Mouse (Mus musculus): ENCODE data around the gene Ergic1.

DNA sequence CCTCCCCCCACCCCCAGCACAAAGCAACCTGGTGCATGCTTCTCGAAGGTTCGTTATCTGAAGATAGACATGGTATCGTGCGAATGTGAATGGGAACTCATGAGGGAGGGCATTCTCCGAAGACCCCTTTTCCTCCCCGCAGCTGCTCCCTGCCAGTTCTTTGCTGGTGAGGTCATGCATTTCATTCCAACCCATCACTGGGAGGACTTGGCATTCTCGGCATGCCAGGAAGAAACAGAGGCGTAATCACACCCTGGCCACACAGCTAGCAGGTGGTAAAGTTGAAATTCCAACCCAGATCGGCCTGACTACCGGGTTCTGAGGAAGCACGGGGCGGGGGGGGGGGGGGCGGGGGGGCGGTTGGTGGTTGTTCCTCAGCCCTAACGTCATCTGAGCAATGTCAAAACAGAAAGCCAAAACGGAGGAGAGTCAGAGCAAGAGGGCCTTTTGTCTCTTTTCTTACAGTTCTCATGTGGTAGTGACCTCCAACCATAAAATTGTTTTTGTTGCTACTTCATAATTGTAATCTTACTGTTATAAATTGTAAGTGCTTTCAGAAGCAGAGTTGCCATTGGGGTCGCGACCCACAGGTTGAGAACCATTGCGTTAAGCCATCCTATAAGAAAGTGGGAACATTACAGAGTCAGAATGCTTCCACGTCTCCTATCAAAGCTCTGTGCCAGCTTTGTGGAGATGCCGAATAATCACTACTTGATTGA, 97.7 kb downstream of the Ergic1 start:
- TF ChIP-seq POLR2A (IDR thresholded peaks at IDR 0.05; ENCODE audit: low read depth, low read length) (no peak), CTCF (IDR thresholded peaks at IDR 0.05; ENCODE audit: extremely low read depth, insufficient read depth, insufficient read length, insufficient replicate concordance) (no peak)
